Mouse (Mus musculus): Measurements from ENCODE around the gene Lars2. TPM values are rescaled to one million over a fixed set of nuclear protein-coding genes. Genes with fewer than 3 reads are reported as not detected.

The Lars2 gene
- total and polyA plus RNA-seq, 3 experiments, result 634 to 10,095 (median 684) TPM

- no peaks in the 10 kb centered on the region for H3K79me2 ChIP-seq (ENCODE audit: control insufficient read depth, insufficient read depth, low read length, poor library complexity)
- no peak overlapping the region for H3K4me3 ChIP-seq (ENCODE audit: control insufficient read depth in 1 of 2, insufficient read depth in 1 of 2, low read depth in 2 of 2, low read length in 2 of 2)
- H3K9me3 ChIP-seq (replicated peaks; ENCODE audit: insufficient read depth, low read length), result no peaks in the 10 kb centered on the region
- no peak for DNase-seq (ENCODE audit: low read depth, low spot score)
- no peaks in the 10 kb centered on the region for H3K4me1 ChIP-seq (ENCODE audit: control insufficient read depth in 1 of 2, insufficient read depth in 2 of 2, low read length in 2 of 2)
- H3K9ac ChIP-seq (ENCODE audit: control insufficient read depth, low read depth, low read length, poor library complexity, severe bottlenecking), result no peak overlapping the region
- no peaks in the 10 kb centered on the region; a peak in 1 of 4 replicates for H3K27me3 ChIP-seq (ENCODE audit: control insufficient read depth in 1 of 2, insufficient read depth in 2 of 2, low read length in 2 of 2)
- H3K36me3 ChIP-seq (ENCODE audit: control insufficient read depth in 1 of 2, insufficient read depth in 2 of 2, low read length in 2 of 2), result peaks cover 0 to 2% of the 10 kb centered on the region in 2 experiments; a peak in 2 of 4 replicates
- no peak overlapping the region for H3K27ac ChIP-seq (ENCODE audit: control insufficient read depth, low read depth, low read length)
- TF ChIP-seq EP300 (IDR thresholded peaks at IDR 0.05; ENCODE audit: low read depth in 1 of 2, low read length in 2 of 2) (no peak), MXI1 (IDR thresholded peaks at IDR 0.05; ENCODE audit: low read depth, low read length) (no peak)
Measured at GRCm38 (mm10) chr9:123429863-123430262, 63.1 kb downstream of the Lars2 start.

- H3K9ac ChIP-seq (ENCODE audit: control insufficient read depth, low read depth, low read length, poor library complexity, severe bottlenecking), result no peak overlapping the region
- DNase-seq (ENCODE audit: low read depth, low spot score), result peak; percentile 21
- H3K27me3 ChIP-seq (ENCODE audit: control insufficient read depth in 1 of 2, insufficient read depth in 2 of 2, low read length in 2 of 2), result no peaks in the 10 kb centered on the region; a peak in 1 of 4 replicates
- TF ChIP-seq SIN3A (IDR thresholded peaks at IDR 0.05; ENCODE audit: low read length) (no peak), TAL1 (IDR thresholded peaks at IDR 0.05; ENCODE audit: low read length) (no peak), CHD1 (IDR thresholded peaks at IDR 0.05; ENCODE audit: low read depth, low read length) (no peak), CTCF (IDR thresholded peaks at IDR 0.05 in 2 of 3, conservative IDR thresholded peaks at IDR 0.05 in 1 of 3; ENCODE audit: control insufficient read depth in 1 of 3, insufficient read depth in 1 of 3, low read depth in 2 of 3, low read length in 3 of 3, poor library complexity in 1 of 3, severe bottlenecking in 1 of 3) (no peak), USF2 (IDR thresholded peaks at IDR 0.05; ENCODE audit: borderline replicate concordance in 1 of 2, insufficient read depth in 1 of 2, low read depth in 1 of 2, low read length in 2 of 2) (no peak), RCOR1 (IDR thresholded peaks at IDR 0.05; ENCODE audit: low read depth, low read length) (no peak), MAFK (IDR thresholded peaks at IDR 0.05; ENCODE audit: borderline replicate concordance, low read depth, low read length) (no peak), POLR2A (IDR thresholded peaks at IDR 0.05; ENCODE audit: control insufficient read depth in 1 of 2, insufficient read depth in 1 of 2, low read depth in 1 of 2, low read length in 2 of 2, poor library complexity in 1 of 2) (no peak), CHD2 (IDR thresholded peaks at IDR 0.05; ENCODE audit: low read length) (no peak), TBP (IDR thresholded peaks at IDR 0.05; ENCODE audit: low read depth, low read length) (no peak), E2F4 (IDR thresholded peaks at IDR 0.05; ENCODE audit: borderline replicate concordance, low read depth, low read length) (no peak), ZMIZ1 (IDR thresholded peaks at IDR 0.05; ENCODE audit: low read depth, low read length) (no peak), RAD21 (IDR thresholded peaks at IDR 0.05; ENCODE audit: low read depth, low read length) (no peak)
- peaks cover 0 to 2% of the 10 kb centered on the region in 2 experiments; a peak in 2 of 4 replicates for H3K36me3 ChIP-seq (ENCODE audit: control insufficient read depth in 1 of 2, insufficient read depth in 2 of 2, low read length in 2 of 2)
- H3K4me3 ChIP-seq (ENCODE audit: control insufficient read depth in 1 of 2, insufficient read depth in 1 of 2, low read depth in 2 of 2, low read length in 2 of 2), result no peak overlapping the region
- no peaks in the 10 kb centered on the region for H3K79me2 ChIP-seq (ENCODE audit: control insufficient read depth, insufficient read depth, low read length, poor library complexity)
- no peaks in the 10 kb centered on the region for H3K4me1 ChIP-seq (ENCODE audit: control insufficient read depth in 1 of 2, insufficient read depth in 2 of 2, low read length in 2 of 2)
- H3K27ac ChIP-seq (ENCODE audit: control insufficient read depth, low read depth, low read length), result no peak overlapping the region
- H3K9me3 ChIP-seq (replicated peaks; ENCODE audit: insufficient read depth, low read length), result no peaks in the 10 kb centered on the region
Measured at GRCm38 (mm10) chr9:123430973-123431372, 64.2 kb downstream of the Lars2 start.

- H3K79me2 ChIP-seq (ENCODE audit: control insufficient read depth, insufficient read depth, low read length, poor library complexity), result no peaks in the 10 kb centered on the region
- H3K4me1 ChIP-seq (ENCODE audit: control insufficient read depth in 1 of 2, insufficient read depth in 2 of 2, low read length in 2 of 2), result peaks cover 0 to 4% of the 10 kb centered on the region in 2 experiments; a peak in 1 of 4 replicates
- TF ChIP-seq CHD2 (IDR thresholded peaks at IDR 0.05; ENCODE audit: low read length) (no peak), E2F4 (IDR thresholded peaks at IDR 0.05; ENCODE audit: borderline replicate concordance, low read depth, low read length) (no peak), POLR2A (IDR thresholded peaks at IDR 0.05; ENCODE audit: control insufficient read depth in 1 of 2, insufficient read depth in 1 of 2, low read depth in 1 of 2, low read length in 2 of 2, poor library complexity in 1 of 2) (no peak), SIN3A (IDR thresholded peaks at IDR 0.05; ENCODE audit: low read length) (no peak), CHD1 (IDR thresholded peaks at IDR 0.05; ENCODE audit: low read depth, low read length) (no peak), TCF12 (IDR thresholded peaks at IDR 0.05; ENCODE audit: low read depth, low read length) (no peak), ZMIZ1 (IDR thresholded peaks at IDR 0.05; ENCODE audit: low read depth, low read length) (no peak), ZC3H11A (IDR thresholded peaks at IDR 0.05; ENCODE audit: low read depth, low read length) (no peak), MYC (IDR thresholded peaks at IDR 0.05; ENCODE audit: low read depth, low read length) (no peak), GATA1 (IDR thresholded peaks at IDR 0.05; ENCODE audit: low read depth, low read length) (no peak), GABPA (IDR thresholded peaks at IDR 0.05; ENCODE audit: low read depth, low read length) (no peak), NRF1 (IDR thresholded peaks at IDR 0.05; ENCODE audit: insufficient read depth, low read depth, low read length, poor library complexity, severe bottlenecking) (no peak), ZNF384 (IDR thresholded peaks at IDR 0.05; ENCODE audit: low read depth, low read length) (no peak), MEF2A (IDR thresholded peaks at IDR 0.05; ENCODE audit: extremely low read depth, insufficient replicate concordance, low read depth, low read length, poor library complexity, severe bottlenecking) (no peak), MAX (IDR thresholded peaks at IDR 0.05; ENCODE audit: low read length) (no peak), RAD21 (IDR thresholded peaks at IDR 0.05; ENCODE audit: low read depth, low read length) (no peak), HCFC1 (IDR thresholded peaks at IDR 0.05; ENCODE audit: low read depth, low read length) (no peak)
- H3K4me3 ChIP-seq (ENCODE audit: control insufficient read depth in 1 of 2, insufficient read depth in 1 of 2, low read depth in 2 of 2, low read length in 2 of 2), result no peak overlapping the region
- no peak for DNase-seq (ENCODE audit: low read depth, low spot score)
- H3K27ac ChIP-seq (ENCODE audit: control insufficient read depth, low read depth, low read length), result no peak overlapping the region
- H3K9ac ChIP-seq (ENCODE audit: control insufficient read depth, low read depth, low read length, poor library complexity, severe bottlenecking), result no peak overlapping the region
- H3K9me3 ChIP-seq (replicated peaks; ENCODE audit: insufficient read depth, low read length), result no peaks in the 10 kb centered on the region
- H3K27me3 ChIP-seq (ENCODE audit: control insufficient read depth in 1 of 2, insufficient read depth in 2 of 2, low read length in 2 of 2), result no peaks in the 10 kb centered on the region
- H3K36me3 ChIP-seq (ENCODE audit: control insufficient read depth in 1 of 2, insufficient read depth in 2 of 2, low read length in 2 of 2), result peaks cover 2 to 6% of the 10 kb centered on the region in 2 experiments; a peak in 3 of 4 replicates
Measured at GRCm38 (mm10) chr9:123438223-123438622, 71.5 kb downstream of the Lars2 start.
